Mouse (Mus musculus) neural tube, embryonic 15.5 days (tissue): ENCODE measurements around the gene Gm2174. TPM values are rescaled to one million over a fixed set of nuclear protein-coding genes. Genes with fewer than 3 reads are reported as not detected.

Experiments used
- ATAC-seq: fragments of 200-750 bp; cut with Nextera tagmentation; 2 replicates; pipeline ENCODE4 v1.8.0; 2017; ENCODE audit warnings: mild to moderate bottlenecking, moderate TSS enrichment, moderate library complexity; ENCODE audit not compliant: low FRiP score
- H3K27ac ChIP-seq: fragments of 300-500 bp; sonication (generic); replicated peaks from 2 replicates; pipeline ENCODE4 v1.5.1; 2015; ENCODE audit warnings: mild to moderate bottlenecking, inconsistent platforms
- H3K27me3 ChIP-seq: fragments of 300-500 bp; sonication (generic); replicated peaks from 2 replicates; pipeline ENCODE4 v1.6.1; 2015; ENCODE audit warnings: inconsistent platforms
- H3K36me3 ChIP-seq: fragments of 300-500 bp; sonication (generic); 2 replicates; pipeline ENCODE4 v1.6.1; 2015; ENCODE audit warnings: inconsistent platforms
- H3K4me1 ChIP-seq: fragments of 300-500 bp; sonication (generic); 2 replicates; pipeline ENCODE4 v1.6.1; 2015; ENCODE audit warnings: inconsistent platforms
- H3K4me2 ChIP-seq: fragments of 300-500 bp; sonication (generic); 2 replicates; pipeline ENCODE4 v1.6.1; 2015; ENCODE audit warnings: inconsistent platforms, mild to moderate bottlenecking, moderate library complexity
- H3K4me3 ChIP-seq: fragments of 300-500 bp; sonication (generic); replicated peaks from 2 replicates; pipeline ENCODE4 v1.5.1; 2015; ENCODE audit warnings: mild to moderate bottlenecking, inconsistent platforms
- H3K9ac ChIP-seq: fragments of 300-500 bp; sonication (generic); replicated peaks from 2 replicates; pipeline ENCODE4 v1.6.1; 2015; ENCODE audit warnings: mild to moderate bottlenecking, inconsistent platforms
- H3K9me3 ChIP-seq: fragments of 300-500 bp; sonication (generic); replicated peaks from 2 replicates; pipeline ENCODE4 v1.6.1; 2016; ENCODE audit warnings: inconsistent platforms
- WGBS: fragments of 180-500 bp; shearing (Covaris S2); methylation state at CpG from one replicate; pipeline ENCODE4 v1.1.7; 2015; ENCODE audit warnings: mixed read lengths; 5-methylcytosine and 5-hydroxymethylcytosine counted together
- polyA plus RNA-seq: library from polyadenylated mRNA; unstranded; fragments of >200 nt; fragmentation: Nextera tagmentation; extraction: Ambion mirVana; gene quantifications from 2 replicates; pipeline ENCODE4 v1.2.1, GENCODE M21; 2015

Gm2174 gene
- 1.2 and 1.6 TPM in 2 replicates for polyA plus RNA-seq

- H3K9ac ChIP-seq, result no peak within 1 kb of the TSS
- H3K9me3 ChIP-seq, result no peaks in the 10 kb centered on the region
- H3K4me2 ChIP-seq, result no peak within 1 kb of the TSS
- ATAC-seq, result no peak
- H3K4me3 ChIP-seq, result no peak within 1 kb of the TSS
- 73% methylated on average over 4 of the region's 4 CpGs for WGBS
- H3K4me1 ChIP-seq, result no peaks in the 10 kb centered on the region
- H3K27ac ChIP-seq, result no peak within 1 kb of the TSS
- no peaks in the 10 kb centered on the region for H3K36me3 ChIP-seq
- no peaks in the 10 kb centered on the region for H3K27me3 ChIP-seq
Measured at GRCm38 (mm10) chrX:56447524-56448015, at the start of gene Gm2174. Gm2174 (plus strand) TSS chrX:56447965.

GRCm38 (mm10) chrX:56404646-56405045 lies 43.1 kb upstream of the Gm2174 start:
- ATAC-seq, result no peak
- Histone ChIP-seq H3K4me2 (no peak overlapping the region), H3K27me3 (no peaks in the 10 kb centered on the region), H3K9me3 (no peaks in the 10 kb centered on the region), H3K4me3 (no peak overlapping the region), H3K9ac (no peak overlapping the region), H3K36me3 (no peaks in the 10 kb centered on the region), H3K27ac (no peak overlapping the region), H3K4me1 (no peaks in the 10 kb centered on the region)
- WGBS, result 24% methylated on average over 2 of the region's 2 CpGs

GRCm38 (mm10) chrX:56405482-56405881 lies 42.3 kb upstream of the Gm2174 start:
- 69% methylated on average over 1 of the region's 1 CpGs for WGBS
- no peak overlapping the region for H3K4me2 ChIP-seq
- H3K9me3 ChIP-seq, result no peaks in the 10 kb centered on the region
- H3K4me3 ChIP-seq, result no peak overlapping the region
- no peaks in the 10 kb centered on the region for H3K4me1 ChIP-seq
- H3K9ac ChIP-seq, result no peak overlapping the region
- ATAC-seq, result no peak
- H3K27ac ChIP-seq, result no peak overlapping the region
- no peaks in the 10 kb centered on the region for H3K27me3 ChIP-seq
- no peaks in the 10 kb centered on the region for H3K36me3 ChIP-seq

GRCm38 (mm10) chrX:56406128-56406527 lies 41.6 kb upstream of the Gm2174 start:
- no peak for ATAC-seq
- Histone ChIP-seq H3K4me2 (no peak overlapping the region), H3K9me3 (no peaks in the 10 kb centered on the region), H3K4me3 (no peak overlapping the region), H3K9ac (no peak overlapping the region), H3K27ac (no peak overlapping the region), H3K36me3 (no peaks in the 10 kb centered on the region), H3K27me3 (no peaks in the 10 kb centered on the region), H3K4me1 (no peaks in the 10 kb centered on the region)
- WGBS, result 78% methylated on average over 5 of the region's 5 CpGs

- Histone ChIP-seq H3K36me3 (no peaks in the 10 kb centered on the region), H3K9me3 (no peaks in the 10 kb centered on the region), H3K27ac (no peak overlapping the region), H3K27me3 (no peaks in the 10 kb centered on the region), H3K4me2 (no peak overlapping the region), H3K4me3 (no peak overlapping the region), H3K9ac (no peak overlapping the region), H3K4me1 (no peaks in the 10 kb centered on the region)
- no peak for ATAC-seq
- WGBS, result 72% methylated on average over 3 of the region's 3 CpGs
Measured at GRCm38 (mm10) chrX:56416277-56416676, 31.5 kb upstream of the Gm2174 start.

- no peaks in the 10 kb centered on the region for H3K27me3 ChIP-seq
- H3K27ac ChIP-seq, result no peak overlapping the region
- ATAC-seq, result no peak
- H3K9ac ChIP-seq, result no peak overlapping the region
- no peaks in the 10 kb centered on the region for H3K36me3 ChIP-seq
- no peaks in the 10 kb centered on the region for H3K4me1 ChIP-seq
- H3K4me3 ChIP-seq, result no peak overlapping the region
- 77% methylated on average over 4 of the region's 4 CpGs for WGBS
- H3K4me2 ChIP-seq, result no peak overlapping the region
- H3K9me3 ChIP-seq, result no peaks in the 10 kb centered on the region
Measured at GRCm38 (mm10) chrX:56417541-56417940, 30.2 kb upstream of the Gm2174 start.

- Histone ChIP-seq H3K4me3 (no peak overlapping the region), H3K4me1 (no peaks in the 10 kb centered on the region), H3K36me3 (no peaks in the 10 kb centered on the region), H3K9ac (no peak overlapping the region), H3K27ac (no peak overlapping the region), H3K27me3 (no peaks in the 10 kb centered on the region), H3K4me2 (no peak overlapping the region), H3K9me3 (no peaks in the 10 kb centered on the region)
- no peak for ATAC-seq
- WGBS, result 57% methylated on average over 2 of the region's 2 CpGs
Measured at GRCm38 (mm10) chrX:56430601-56431000, 17.2 kb upstream of the Gm2174 start.

- no peak for ATAC-seq
- Histone ChIP-seq H3K4me2 (no peak overlapping the region), H3K4me1 (no peaks in the 10 kb centered on the region), H3K27me3 (no peaks in the 10 kb centered on the region), H3K9me3 (no peaks in the 10 kb centered on the region), H3K36me3 (no peaks in the 10 kb centered on the region), H3K27ac (no peak overlapping the region), H3K9ac (no peak overlapping the region), H3K4me3 (no peak overlapping the region)
- 74% methylated on average over 7 of the region's 7 CpGs for WGBS
Measured at GRCm38 (mm10) chrX:56435758-56436283, 11.9 kb upstream of the Gm2174 start.

GRCm38 (mm10) chrX:56446487-56447428 lies 1.0 kb upstream of the Gm2174 start:
- 85% methylated on average over 11 of the region's 11 CpGs for WGBS
- no peak overlapping the region for H3K9ac ChIP-seq
- H3K27me3 ChIP-seq, result no peaks in the 10 kb centered on the region
- H3K27ac ChIP-seq, result no peak overlapping the region
- ATAC-seq, result no peak
- no peaks in the 10 kb centered on the region for H3K36me3 ChIP-seq
- H3K9me3 ChIP-seq, result no peaks in the 10 kb centered on the region
- no peak overlapping the region for H3K4me3 ChIP-seq
- H3K4me1 ChIP-seq, result no peaks in the 10 kb centered on the region
- no peak overlapping the region for H3K4me2 ChIP-seq

- Histone ChIP-seq H3K4me2 (peak within 1 kb of the TSS; percentile 60), H3K27me3 (no peaks in the 10 kb centered on the region), H3K9me3 (no peaks in the 10 kb centered on the region), H3K4me3 (peak within 1 kb of the TSS; percentile 52), H3K27ac (peak within 1 kb of the TSS; percentile 95), H3K9ac (peak within 1 kb of the TSS; percentile 67), H3K4me1 (peaks cover 3% of the 10 kb centered on the region; the same call in 1 of the 2 replicates), H3K36me3 (no peaks in the 10 kb centered on the region)
- WGBS, result 23% methylated on average over 22 of the region's 22 CpGs
- ATAC-seq, result peak; percentile 85
Measured at GRCm38 (mm10) chrX:56454671-56455371, 7.1 kb downstream of the Gm2174 start, which contains the start of gene Ints6l. Ints6l (plus strand) TSS chrX:56454857.

- ATAC-seq, result peak; percentile 96
- 20% methylated on average over 53 of the region's 65 CpGs for WGBS
- peaks cover 3% of the 10 kb centered on the region; the same call in 1 of the 2 replicates for H3K4me1 ChIP-seq
Measured at GRCm38 (mm10) chrX:56455372-56456246, 7.8 kb downstream of the Gm2174 start.

More at GRCm38 (mm10) chrX:56455372-56456246, 7.8 kb downstream of the Gm2174 start:
- peak overlapping the region; percentile 60 for H3K4me2 ChIP-seq
- peak overlapping the region; percentile 52 for H3K4me3 ChIP-seq
- no peaks in the 10 kb centered on the region for H3K27me3 ChIP-seq
- no peaks in the 10 kb centered on the region for H3K36me3 ChIP-seq
- peak overlapping the region; percentile 95 for H3K27ac ChIP-seq
- H3K9ac ChIP-seq, result peak overlapping the region; percentile 67
- no peaks in the 10 kb centered on the region for H3K9me3 ChIP-seq
